Mouse (Mus musculus): Measurements from ENCODE around the gene Chchd3.

DNA sequence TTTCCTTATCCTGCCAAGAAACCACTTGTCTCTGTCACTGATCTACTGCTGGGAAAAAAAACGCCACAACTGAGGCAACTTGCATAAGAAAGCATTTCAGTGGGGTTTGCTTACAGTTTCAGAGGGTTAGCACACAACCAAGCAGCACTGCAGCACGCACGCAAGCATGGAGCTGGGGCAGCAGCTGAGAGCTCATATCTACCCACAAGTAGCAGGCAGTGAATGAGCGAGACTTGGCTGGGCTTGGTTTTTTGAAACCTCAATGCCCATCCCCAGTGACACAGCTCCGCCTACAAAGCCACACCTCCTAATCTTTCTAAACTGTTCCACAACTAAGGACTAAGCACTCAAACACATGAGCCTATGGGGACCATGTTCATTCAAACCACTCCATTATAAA is 16.6 kb downstream of the Chchd3 start:
- no peak for TF ChIP-seq USF1 (IDR thresholded peaks at IDR 0.05; ENCODE audit: low read depth)
- peak; percentile 28 for TF ChIP-seq POLR2A (IDR thresholded peaks at IDR 0.05; ENCODE audit: insufficient read length, low read depth)
- TF ChIP-seq TCF3 (IDR thresholded peaks at IDR 0.05; ENCODE audit: insufficient read length, low read depth): no peak
